Mouse (Mus musculus): ENCODE results near the gene Mpp3. TPM values are rescaled to one million over a fixed set of nuclear protein-coding genes. Genes with fewer than 3 reads are reported as not detected.
A peak's percentile ranks its signal among the peaks of the same experiment; 100 is the strongest.

The Mpp3 gene
- polyA plus RNA-seq, 1 experiment from 2014 or later, result 3.5 TPM

DNA sequence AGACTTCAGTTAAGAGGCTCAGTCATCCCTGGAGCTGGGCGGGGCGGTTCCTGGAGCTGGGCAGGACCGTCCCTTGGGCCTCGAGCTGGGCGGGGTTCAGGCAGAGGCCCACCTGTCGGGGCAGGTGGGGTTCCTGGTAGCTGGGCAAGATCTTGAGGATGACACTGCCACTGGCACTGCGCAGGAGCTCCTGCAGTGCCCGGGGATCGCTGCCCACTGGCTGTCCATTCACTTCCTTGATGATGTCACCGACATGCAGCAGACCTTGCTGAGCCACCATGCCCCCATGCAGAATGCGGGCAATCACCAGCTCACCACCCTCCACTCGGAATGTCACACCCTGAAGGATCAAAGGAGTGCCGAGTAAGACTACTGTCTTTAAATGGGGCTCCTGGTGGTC, 34.8 kb upstream of the Mpp3 start:
- H3K27ac ChIP-seq, result no peak overlapping the region
- TF ChIP-seq CTCF (IDR thresholded peaks at IDR 0.05; ENCODE audit: low read depth), result no peak
- no peaks in the 10 kb centered on the region for H3K27me3 ChIP-seq (ENCODE audit: insufficient read depth, low read length)
- H3K9ac ChIP-seq (ENCODE audit: low read depth, low read length), result no peak overlapping the region
- H3K4me1 ChIP-seq (replicated peaks; ENCODE audit: insufficient read depth, low read length), result 0 out of 2 replicates have a peak, but pooled peaks cover 3% of the 10 kb centered on the region
- H3K4me2 ChIP-seq (ENCODE audit: low read length), result no peak overlapping the region
- no peak overlapping the region for H3K4me3 ChIP-seq (replicated peaks; ENCODE audit: low read depth, low read length)
- no peak for ATAC-seq (replicated peaks; ENCODE audit: low FRiP score, low read depth)
- DNase-seq (ENCODE audit: low spot score), result no peak
- 0 out of 2 replicates have a peak, but pooled peaks cover 3% of the 10 kb centered on the region for H3K36me3 ChIP-seq (ENCODE audit: insufficient read depth, low read length)
- no peaks in the 10 kb centered on the region for H3K9me3 ChIP-seq (replicated peaks; ENCODE audit: low read length)
- WGBS, result 76% methylated on average over 13 of the region's 13 CpGs

DNA sequence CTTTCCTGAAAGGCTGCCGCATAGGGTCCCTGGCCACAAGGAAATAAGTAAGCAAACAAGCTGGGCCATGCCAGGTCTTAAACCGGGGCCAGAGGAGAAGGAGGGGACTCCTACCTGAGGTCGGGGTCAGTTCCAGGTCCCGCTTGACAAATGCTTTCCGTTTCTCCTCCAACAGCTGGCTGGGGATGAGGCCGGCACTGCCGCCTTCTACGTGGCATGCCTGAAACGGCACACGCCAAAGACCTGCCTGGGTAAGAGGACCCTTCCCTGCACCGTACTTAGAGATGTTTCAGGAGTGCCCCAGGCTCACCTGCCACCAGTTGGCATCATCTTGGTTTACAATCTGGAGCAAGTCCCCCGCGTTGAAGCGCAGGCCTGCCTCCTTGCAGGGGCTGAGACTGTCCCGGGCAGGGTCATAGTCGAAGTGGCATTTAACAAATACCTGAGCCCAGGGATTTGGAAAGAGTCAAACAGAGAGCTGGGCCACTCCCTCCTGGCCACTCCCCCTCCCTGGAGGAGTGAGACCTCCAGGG, 33.7 kb upstream of the Mpp3 start:
- Histone ChIP-seq H3K9ac (ENCODE audit: low read depth, low read length) (no peak overlapping the region), H3K4me3 (replicated peaks; ENCODE audit: low read depth, low read length) (no peak overlapping the region), H3K36me3 (ENCODE audit: insufficient read depth, low read length) (0 out of 2 replicates have a peak, but pooled peaks cover 3% of the 10 kb centered on the region), H3K27ac (no peak overlapping the region), H3K27me3 (ENCODE audit: insufficient read depth, low read length) (no peaks in the 10 kb centered on the region), H3K4me2 (ENCODE audit: low read length) (no peak overlapping the region), H3K4me1 (replicated peaks; ENCODE audit: insufficient read depth, low read length) (no peaks in the 10 kb centered on the region), H3K9me3 (replicated peaks; ENCODE audit: low read length) (no peaks in the 10 kb centered on the region)
- TF ChIP-seq CTCF (IDR thresholded peaks at IDR 0.05; ENCODE audit: low read depth), result no peak
- no peak for DNase-seq (ENCODE audit: low spot score)
- WGBS, result 37% methylated on average over 16 of the region's 16 CpGs
- ATAC-seq (replicated peaks; ENCODE audit: low FRiP score, low read depth), result no peak

DNA sequence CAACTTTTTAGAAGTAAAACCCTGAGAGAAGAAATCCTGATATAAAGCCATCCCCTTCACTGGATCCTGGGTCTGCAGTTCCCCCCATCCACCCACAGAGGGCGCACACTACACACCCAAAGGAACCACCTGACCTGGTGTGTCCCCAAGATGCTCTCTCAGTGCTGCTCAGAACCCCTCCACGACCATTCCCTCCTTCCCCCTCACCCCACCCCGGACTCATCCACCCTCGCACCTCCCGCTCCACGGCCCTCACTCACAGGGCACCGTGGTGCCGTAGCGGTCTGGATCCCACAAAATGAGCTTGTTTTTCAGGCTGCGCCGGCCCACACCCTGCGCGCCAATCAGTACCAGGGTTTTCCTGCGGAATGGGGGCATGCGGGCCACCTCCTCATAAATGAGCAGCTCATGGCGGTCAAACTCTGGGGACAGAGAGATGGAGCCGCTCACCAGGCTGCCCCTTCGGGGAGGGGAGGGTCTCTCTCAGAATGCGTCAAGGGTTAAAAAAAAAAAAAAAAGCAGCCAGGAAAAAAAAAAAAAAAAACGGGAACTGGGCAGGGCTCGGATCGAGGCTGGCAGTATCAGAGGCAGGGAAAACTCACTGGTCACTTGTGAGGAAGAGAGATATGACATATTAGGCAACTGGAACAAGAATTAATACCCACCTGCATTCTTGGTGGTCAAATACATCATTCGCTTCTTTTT, 33.1 kb upstream of the Mpp3 start:
- peak; percentile 91 for TF ChIP-seq CTCF (IDR thresholded peaks at IDR 0.05; ENCODE audit: low read depth)
- Histone ChIP-seq H3K27me3 (ENCODE audit: insufficient read depth, low read length) (no peaks in the 10 kb centered on the region), H3K27ac (no peak overlapping the region), H3K36me3 (ENCODE audit: insufficient read depth, low read length) (0 out of 2 replicates have a peak, but pooled peaks cover 3% of the 10 kb centered on the region), H3K4me1 (replicated peaks; ENCODE audit: insufficient read depth, low read length) (no peaks in the 10 kb centered on the region), H3K9me3 (replicated peaks; ENCODE audit: low read length) (no peaks in the 10 kb centered on the region), H3K9ac (ENCODE audit: low read depth, low read length) (0 out of 2 replicates have a peak overlapping the region, but pooled peaks have one; percentile 38), H3K4me3 (replicated peaks; ENCODE audit: low read depth, low read length) (peak overlapping the region; percentile 21), H3K4me2 (ENCODE audit: low read length) (peak overlapping the region; percentile 67)
- DNase-seq (ENCODE audit: low spot score) (peak; percentile 84), ATAC-seq (replicated peaks; ENCODE audit: low FRiP score, low read depth) (0 out of 2 replicates have a peak, but pooled peaks have one; percentile 31)
- WGBS, result 5% methylated on average over 23 of the region's 23 CpGs

DNA sequence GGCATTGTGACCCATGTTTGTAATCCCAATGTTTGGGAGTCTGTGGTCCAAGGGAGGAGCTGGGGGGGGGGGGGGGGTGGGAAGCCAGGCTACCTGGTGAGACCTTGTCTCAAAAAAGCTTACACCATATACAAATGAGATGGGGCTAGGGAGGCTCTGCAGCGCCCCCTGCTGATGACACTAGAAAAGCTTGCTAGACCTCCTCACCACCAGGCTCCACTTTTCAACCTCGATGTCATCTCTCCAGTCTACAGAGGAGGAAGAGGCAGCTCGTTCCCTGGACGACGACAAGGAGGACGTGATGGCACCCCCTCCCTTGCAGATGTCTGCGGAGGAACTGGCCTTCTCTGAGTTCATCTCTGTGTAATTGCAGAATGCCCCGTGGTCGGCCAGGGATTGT, 25.6 kb upstream of the Mpp3 start:
- no peaks in the 10 kb centered on the region for H3K9me3 ChIP-seq (replicated peaks; ENCODE audit: low read length)
- WGBS, result 32% methylated on average over 9 of the region's 9 CpGs
- no peak overlapping the region for H3K9ac ChIP-seq (ENCODE audit: low read depth, low read length)
- H3K27me3 ChIP-seq (ENCODE audit: insufficient read depth, low read length), result no peaks in the 10 kb centered on the region
- DNase-seq (ENCODE audit: low spot score), result peak; percentile 64
- H3K4me2 ChIP-seq (ENCODE audit: low read length), result no peak overlapping the region
- no peak overlapping the region for H3K4me3 ChIP-seq (replicated peaks; ENCODE audit: low read depth, low read length)
- H3K36me3 ChIP-seq (ENCODE audit: insufficient read depth, low read length), result no peaks in the 10 kb centered on the region
- H3K4me1 ChIP-seq (replicated peaks; ENCODE audit: insufficient read depth, low read length), result peaks cover 12% of the 10 kb centered on the region
- no peak for ATAC-seq (replicated peaks; ENCODE audit: low FRiP score, low read depth)
- TF ChIP-seq CTCF (IDR thresholded peaks at IDR 0.05; ENCODE audit: low read depth), result peak; percentile 66
- H3K27ac ChIP-seq, result no peak overlapping the region

DNA sequence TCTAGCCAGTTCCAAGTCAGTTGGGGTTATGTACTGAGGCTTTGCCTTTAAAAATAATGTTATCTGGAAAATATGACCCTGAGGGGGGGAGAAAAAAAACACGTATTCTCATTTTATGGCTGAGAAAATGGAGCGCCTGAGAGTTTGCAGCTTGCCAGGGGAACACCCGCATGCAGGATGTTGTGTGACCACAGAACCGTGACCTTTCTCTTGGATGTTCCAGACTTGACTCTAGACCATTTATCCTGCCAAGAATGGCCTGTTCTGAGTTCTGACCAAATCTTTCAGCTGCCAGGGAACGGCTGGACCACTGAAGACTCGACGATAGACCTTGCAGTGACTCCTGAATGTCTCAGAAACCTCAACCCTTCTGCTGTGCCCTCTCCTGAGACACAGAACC, 24.9 kb upstream of the Mpp3 start:
- DNase-seq (ENCODE audit: low spot score) (peak; percentile 82), ATAC-seq (replicated peaks; ENCODE audit: low FRiP score, low read depth) (0 out of 2 replicates have a peak, but pooled peaks have one; percentile 2)
- Histone ChIP-seq H3K27ac (no peak overlapping the region), H3K9ac (ENCODE audit: low read depth, low read length) (no peak overlapping the region), H3K27me3 (ENCODE audit: insufficient read depth, low read length) (no peaks in the 10 kb centered on the region), H3K36me3 (ENCODE audit: insufficient read depth, low read length) (no peaks in the 10 kb centered on the region), H3K4me3 (replicated peaks; ENCODE audit: low read depth, low read length) (no peak overlapping the region), H3K4me2 (ENCODE audit: low read length) (no peak overlapping the region), H3K4me1 (replicated peaks; ENCODE audit: insufficient read depth, low read length) (peaks cover 12% of the 10 kb centered on the region), H3K9me3 (replicated peaks; ENCODE audit: low read length) (no peaks in the 10 kb centered on the region)
- WGBS, result 20% methylated on average over 7 of the region's 7 CpGs
- no peak for TF ChIP-seq CTCF (IDR thresholded peaks at IDR 0.05; ENCODE audit: low read depth)

DNA sequence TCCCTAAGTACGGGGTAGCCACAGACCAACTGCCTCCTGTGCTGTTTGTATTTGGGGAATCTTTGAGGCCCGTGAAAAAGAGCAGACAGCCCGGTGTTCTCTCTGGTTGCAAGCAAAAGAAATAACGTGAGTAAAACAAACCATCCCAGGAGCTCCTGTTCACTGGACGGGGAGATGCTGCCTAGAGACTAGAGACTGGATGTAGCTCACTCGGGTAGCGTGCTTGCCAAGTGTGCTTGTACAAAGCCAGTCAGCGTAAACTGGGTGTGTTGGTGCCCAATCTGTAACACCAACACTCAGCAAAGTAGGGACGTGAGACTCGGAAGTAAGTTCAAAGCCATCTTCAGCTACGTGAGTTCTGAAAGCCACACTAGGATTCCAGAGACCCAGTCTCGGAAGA, 24.4 kb upstream of the Mpp3 start:
- H3K4me3 ChIP-seq (replicated peaks; ENCODE audit: low read depth, low read length), result no peak overlapping the region
- H3K4me2 ChIP-seq (ENCODE audit: low read length), result no peak overlapping the region
- H3K4me1 ChIP-seq (replicated peaks; ENCODE audit: insufficient read depth, low read length), result peaks cover 12% of the 10 kb centered on the region
- no peak overlapping the region for H3K9ac ChIP-seq (ENCODE audit: low read depth, low read length)
- ATAC-seq (replicated peaks; ENCODE audit: low FRiP score, low read depth), result no peak
- 82% methylated on average over 12 of the region's 12 CpGs for WGBS
- no peaks in the 10 kb centered on the region for H3K27me3 ChIP-seq (ENCODE audit: insufficient read depth, low read length)
- peak overlapping the region; percentile 76 for H3K27ac ChIP-seq
- no peaks in the 10 kb centered on the region for H3K9me3 ChIP-seq (replicated peaks; ENCODE audit: low read length)
- no peak for TF ChIP-seq CTCF (IDR thresholded peaks at IDR 0.05; ENCODE audit: low read depth)
- no peaks in the 10 kb centered on the region for H3K36me3 ChIP-seq (ENCODE audit: insufficient read depth, low read length)
- no peak for DNase-seq (ENCODE audit: low spot score)
